Mouse (Mus musculus) spleen, adult 2 months (tissue): ENCODE measurements around the gene Slc26a5.

Experiments
- CTCF ChIP-seq: fragments of 200-500 bp; IDR thresholded peaks from 2 replicates; pipeline ENCODE4 v1.5.1; 2011; ENCODE audit warnings: mild to moderate bottlenecking, inconsistent platforms; ENCODE audit not compliant: insufficient read depth, insufficient read length, insufficient replicate concordance; ENCODE audit errors: extremely low read depth
- POLR2A ChIP-seq: fragments of 200-500 bp; IDR thresholded peaks from 2 replicates; pipeline ENCODE4 v1.6.1; 2011; ENCODE audit warnings: low read depth, low read length, inconsistent platforms

DNA sequence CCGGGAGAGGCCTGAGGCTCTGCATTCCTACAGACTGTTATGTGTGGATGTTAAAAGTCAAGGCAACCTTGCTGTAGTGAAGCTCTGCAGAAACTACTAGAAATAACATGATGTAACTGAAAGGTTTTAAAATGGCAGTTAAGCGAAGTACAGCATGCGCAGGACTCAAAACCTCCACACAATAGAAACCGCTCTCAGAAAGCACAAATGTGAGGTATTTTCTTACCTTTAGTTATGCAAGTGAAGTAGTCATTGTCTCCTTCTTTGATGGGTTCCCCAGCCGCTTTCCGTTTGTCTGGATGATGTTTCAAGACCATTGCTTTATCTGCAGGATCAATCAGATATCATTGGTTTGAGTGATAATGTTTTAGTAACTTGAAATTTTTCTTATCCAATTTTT is 88.9 kb downstream of the Slc26a5 start:
- TF ChIP-seq CTCF (no peak), POLR2A (no peak)
